In the genomic region with DNA sequence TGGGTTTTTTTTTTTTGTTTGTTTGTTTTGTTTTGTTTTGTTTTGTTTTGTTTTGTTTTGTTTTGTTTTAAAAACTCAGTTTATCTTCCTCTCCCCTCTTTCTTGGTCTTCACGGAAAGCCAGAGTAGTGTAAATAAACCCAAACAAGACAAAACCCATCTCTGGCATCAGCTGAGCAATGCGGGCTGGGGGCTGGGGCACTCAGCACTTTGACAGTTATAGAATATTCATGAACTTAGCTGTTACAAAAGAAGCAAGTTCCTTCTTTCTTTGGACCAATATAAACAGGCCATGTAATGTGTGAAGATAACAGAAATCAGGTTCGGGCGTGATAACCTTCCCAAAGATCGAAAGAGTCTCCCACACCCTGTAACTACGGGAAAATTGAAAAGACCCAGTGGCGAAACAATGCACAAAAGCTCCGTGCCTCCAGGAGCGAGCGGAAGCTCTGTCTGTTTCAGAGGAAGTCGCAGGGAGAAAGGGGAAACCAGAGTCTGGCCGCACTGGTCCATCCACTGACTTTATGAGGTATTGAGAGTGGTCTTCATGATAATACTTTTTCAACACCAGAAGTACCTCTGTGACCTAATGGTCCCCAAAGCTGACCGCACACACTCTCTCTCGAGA, we compare ENCODE assay signal across 11 mouse cellular contexts. TPM values are rescaled to one million over a fixed set of nuclear protein-coding genes. Genes with fewer than 3 reads are reported as not detected.
A peak's percentile ranks its signal among the peaks of the same experiment; 100 is the strongest.
DNase-seq lines count a peak whose midpoint lies in the region; ATAC-seq and TF ChIP-seq lines count a peak whose summit lies in the region.
"Had no signal": no experiment of that assay in that cellular context is flagged by ENCODE, and none has a peak within 500 bp of the region (broad histone marks: within the 10 kb centered on the region; RNA-seq: fewer than 3 reads in every experiment).

No protein-coding gene starts in this region.

- H3K79me2 ChIP-seq in heart, adult 2 months (replicated peaks; ENCODE audit: control insufficient read depth, insufficient read depth, low read length), result no peaks in the 10 kb centered on the region

- H3K36me3 ChIP-seq in heart, adult 2 months (ENCODE audit: control insufficient read depth, insufficient read depth, low read length), result no peaks in the 10 kb centered on the region
- no peaks in the 10 kb centered on the region for H3K36me3 ChIP-seq in liver, embryonic 12.5 days
- no peaks in the 10 kb centered on the region for H3K36me3 ChIP-seq in neural tube, embryonic 12.5 days
- H3K36me3 ChIP-seq: G1E; limb, embryonic 15.5 days had no signal

- no peak for ATAC-seq in liver, embryonic 12.5 days
- no peak for ATAC-seq in neural tube, embryonic 12.5 days (ENCODE audit: low FRiP score, low read depth)
- no peak for ATAC-seq in megakaryocyte-erythroid progenitor cell, adult 5-6 weeks (replicated peaks; ENCODE audit: low FRiP score, low TSS enrichment, poor library complexity, severe bottlenecking)

- WGBS in heart, adult 2 months, result 23% methylated on average over 14 of the region's 14 CpGs
- WGBS in liver, embryonic 12.5 days (ENCODE audit: insufficient replicate concordance), result 14% methylated on average over 14 of the region's 14 CpGs
- WGBS in neural tube, embryonic 12.5 days, result 43% methylated on average over 14 of the region's 14 CpGs

- no peak for TF ChIP-seq EP300 in heart, adult 2 months (IDR thresholded peaks at IDR 0.05; ENCODE audit: insufficient read depth, low read depth, low read length)

- H3K4me3 ChIP-seq in left cerebral cortex, adult 2 months, result no peak overlapping the region; the same call in 1 of the 2 replicates
- peak overlapping the region; percentile 23; the same call in 1 of the 2 replicates for H3K4me3 ChIP-seq in heart, adult 2 months
- H3K4me3 ChIP-seq in liver, embryonic 12.5 days, result peak overlapping the region; percentile 32
- no peak overlapping the region for H3K4me3 ChIP-seq in neural tube, embryonic 12.5 days
- H3K4me3 ChIP-seq: limb, embryonic 15.5 days had no signal

- TF ChIP-seq CTCF in left cerebral cortex, adult 2 months (IDR thresholded peaks at IDR 0.05), result no peak
- no peak for TF ChIP-seq CTCF in heart, adult 2 months (IDR thresholded peaks at IDR 0.05)

- no peaks in the 10 kb centered on the region; the same call in 1 of the 2 replicates for H3K4me1 ChIP-seq in heart, adult 2 months (ENCODE audit: control insufficient read depth, insufficient read depth, low read length)
- H3K4me1 ChIP-seq in liver, embryonic 12.5 days, result peaks cover 46% of the 10 kb centered on the region
- H3K4me1 ChIP-seq in neural tube, embryonic 12.5 days, result peaks cover 6% of the 10 kb centered on the region; the same call in 1 of the 2 replicates

- TF ChIP-seq POLR2A in heart, adult 2 months (IDR thresholded peaks at IDR 0.05; ENCODE audit: insufficient read depth, low read depth, low read length), result no peak

- no peaks in the 10 kb centered on the region for H3K9me3 ChIP-seq in liver, embryonic 12.5 days (replicated peaks)
- H3K9me3 ChIP-seq in neural tube, embryonic 12.5 days, result no peaks in the 10 kb centered on the region
- H3K9me3 ChIP-seq: G1E; limb, embryonic 15.5 days had no signal

- intact Hi-C loops in left cerebral cortex, adult 2 months (cut with DNase I), result no loop called here
- intact Hi-C loops in heart, adult 2 months (cut with DNase I), result no loop called here

- peak overlapping the region; percentile 62 for H3K4me2 ChIP-seq in liver, embryonic 12.5 days
- peak overlapping the region; percentile 36 for H3K4me2 ChIP-seq in neural tube, embryonic 12.5 days (replicated peaks)
- H3K4me2 ChIP-seq: limb, embryonic 15.5 days had no signal

- DNase-seq in left cerebral cortex, adult 11 months (ENCODE audit: low spot score), result peak; percentile 12
- DNase-seq in left cerebral cortex, adult 2 months (ENCODE audit: extremely low spot score in 1 of 2, low spot score in 2 of 2), result no peak
- peak; percentile 27 for DNase-seq in heart, adult 2 months
- no peak for DNase-seq in adrenal gland, adult 18-20 months (ENCODE audit: low spot score in 2 of 2)
- DNase-seq in gastrocnemius, postnatal 25 days, result no peak

- H3K27ac ChIP-seq in left cerebral cortex, adult 2 months, result no peak overlapping the region
- H3K27ac ChIP-seq in heart, adult 2 months, result no peak overlapping the region
- H3K27ac ChIP-seq in liver, embryonic 12.5 days, result no peak overlapping the region
- H3K27ac ChIP-seq in neural tube, embryonic 12.5 days, result no peak overlapping the region
- H3K27ac ChIP-seq: limb, embryonic 15.5 days had no signal

- no peak overlapping the region for H3K9ac ChIP-seq in heart, adult 2 months (ENCODE audit: low read depth, low read length)
- H3K9ac ChIP-seq in liver, embryonic 12.5 days, result peak overlapping the region; percentile 18; the same call in 1 of the 2 replicates
- H3K9ac ChIP-seq in neural tube, embryonic 12.5 days, result no peak overlapping the region
- H3K9ac ChIP-seq: limb, embryonic 15.5 days had no signal

- H3K27me3 ChIP-seq in heart, adult 2 months (ENCODE audit: control insufficient read depth, insufficient read depth, low read length), result no peaks in the 10 kb centered on the region
- H3K27me3 ChIP-seq in liver, embryonic 12.5 days (replicated peaks), result no peaks in the 10 kb centered on the region
- no peaks in the 10 kb centered on the region for H3K27me3 ChIP-seq in neural tube, embryonic 12.5 days (replicated peaks)
- H3K27me3 ChIP-seq: limb, embryonic 15.5 days had no signal

RNA-seq across cellular contexts. Expression of a gene that starts 26.6 kb away (rescaled TPM):
- not detected for total RNA-seq in left cerebral cortex, adult 2 months (2021)
- under 1 TPM in 1 of 2 experiments, not detected in 1; 0.63 TPM for total RNA-seq in heart, adult 2 months (2021)
- 1.2 and 3.7 TPM in 2 replicates for polyA plus RNA-seq in heart, adult 2 months (2012; rRNA removed)
- 0.66 and 0.98 TPM in 2 replicates for polyA plus RNA-seq in liver, embryonic 12.5 days (2016; fragmentation: Nextera tagmentation; extraction: Ambion mirVana)
- not detected in 2 replicates for polyA plus RNA-seq in neural tube, embryonic 12.5 days (2016; fragmentation: Nextera tagmentation; extraction: Ambion mirVana)
- total RNA-seq in adrenal gland, adult 18-20 months (2021), result 1 to 10 TPM; 4.5 to 8.8 TPM
- under 1 TPM in 1 of 2 experiments, not detected in 1; 0.29 TPM for total RNA-seq in gastrocnemius, postnatal 25 days (2021)
- not detected in 2 replicates for total RNA-seq in megakaryocyte-erythroid progenitor cell, adult 5-6 weeks (2014; fragmentation: Nextera tagmentation)
- not detected in 2 replicates for total RNA-seq in megakaryocyte-erythroid progenitor cell, adult 5-6 weeks (2017)
- polyA plus RNA-seq: G1E; testis, adult 2 months had no signal

Comparison
In these comparisons a context has a peak if more than half of its experiments do, and no peak if none do; other contexts are left out.
1. DNase-seq: peak in left cerebral cortex, adult 11 months (single experiment) and heart, adult 2 months (2 of 2); none in left cerebral cortex, adult 2 months (0 of 2), adrenal gland, adult 18-20 months (0 of 2) and gastrocnemius, postnatal 25 days (single experiment).
2. H3K4me3 ChIP-seq: peak in heart, adult 2 months (single experiment) and liver, embryonic 12.5 days (single experiment); none in left cerebral cortex, adult 2 months (single experiment) and neural tube, embryonic 12.5 days (single experiment).